Mouse (Mus musculus) G1E (cell line): ENCODE measurements around the gene Tfe3. TPM values are rescaled to one million over a fixed set of nuclear protein-coding genes. Genes with fewer than 3 reads are reported as not detected.

Experiments
- ATAC-seq: 2 replicates; pipeline ENCODE4 v1.8.0; 2016; ENCODE audit warnings: mild to moderate bottlenecking; ENCODE audit not compliant: insufficient number of reproducible peaks, poor library complexity, low FRiP score, severe bottlenecking; ENCODE audit errors: extremely low read depth
- DNase-seq: peaks from one replicate; pipeline ENCODE4 v3.0.0; 2012; ENCODE audit warnings: low spot score
- H3K27me3 ChIP-seq: 2 replicates; pipeline ENCODE4 v1.6.1; 2012; ENCODE audit warnings: mild to moderate bottlenecking, low read length, inconsistent platforms; ENCODE audit not compliant: insufficient read depth
- H3K36me3 ChIP-seq: replicated peaks from 2 replicates; pipeline ENCODE3; 2012; ENCODE audit warnings: mild to moderate bottlenecking, inconsistent platforms
- H3K4me1 ChIP-seq: 2 replicates; pipeline ENCODE4 v1.6.1; 2012; ENCODE audit warnings: low read depth, low read length, inconsistent platforms, mixed read lengths; ENCODE audit not compliant: insufficient read depth
- H3K4me3 ChIP-seq: 2 replicates; pipeline ENCODE4 v1.5.1; 2012; ENCODE audit warnings: low read depth, mild to moderate bottlenecking, inconsistent platforms, low read length, moderate library complexity, mixed read lengths
- H3K9me3 ChIP-seq: replicated peaks from 2 replicates; pipeline ENCODE4 v1.6.1; 2012; ENCODE audit warnings: inconsistent platforms
- CTCF ChIP-seq: IDR thresholded peaks from 2 replicates; pipeline ENCODE4 v1.5.1; 2012; ENCODE audit warnings: low read depth, low read length, inconsistent platforms, mixed read lengths
- GATA1 ChIP-seq: IDR thresholded peaks from 2 replicates; pipeline ENCODE4 v1.6.1; 2012; ENCODE audit warnings: borderline replicate concordance, low read length, inconsistent platforms, mixed read lengths
- GATA2 ChIP-seq: IDR thresholded peaks from 2 replicates; pipeline ENCODE4 v1.6.1; 2012; ENCODE audit warnings: low read depth, low read length, inconsistent platforms, borderline replicate concordance
- POLR2AphosphoS5 ChIP-seq: IDR thresholded peaks from 2 replicates; pipeline ENCODE4 v1.6.1; 2012; ENCODE audit warnings: low read depth, low read length, inconsistent platforms; ENCODE audit not compliant: insufficient replicate concordance
- TAL1 ChIP-seq: conservative IDR thresholded peaks from 2 replicates; pipeline ENCODE4 v1.6.1; 2012; ENCODE audit warnings: low read depth, low read length, inconsistent platforms, mixed read lengths
- polyA plus RNA-seq: library from polyadenylated mRNA; stranded (reverse); fragments of >175 nt; gene quantifications from 2 replicates; pipeline ENCODE4 v1.2.3, GENCODE M21; 2012
- total RNA-seq, 2 experiments: library from RNA; stranded (forward) in 1 of 2; stranded (reverse) in 1 of 2; fragments of 200-1000 nt in 1 of 2; fragments of >200 nt in 1 of 2; fragmentation: Nextera tagmentation in 1 of 2; gene quantifications; 2 replicates each; pipeline ENCODE4 v1.2.3; 2014 to 2017

Tfe3 gene
- total and polyA plus RNA-seq, 3 experiments, result 17.0 to 81.0 (median 65.1) TPM

- no peak for DNase-seq
- no peak for TF ChIP-seq CTCF
- no peak for TF ChIP-seq POLR2AphosphoS5
- TF ChIP-seq GATA1, result no peak
- no peak for TF ChIP-seq GATA2
- no peak for TF ChIP-seq TAL1
- Histone ChIP-seq H3K27me3 (no peaks in the 10 kb centered on the region), H3K9me3 (no peaks in the 10 kb centered on the region), H3K4me3 (no peak overlapping the region), H3K4me1 (0 out of 2 replicates have a peak, but pooled peaks cover 2% of the 10 kb centered on the region), H3K36me3 (peaks cover 33% of the 10 kb centered on the region)
- no peak for ATAC-seq
Observed at GRCm38 (mm10) chrX:7739336-7740081, 22.9 kb upstream of the Tfe3 start.

DNA sequence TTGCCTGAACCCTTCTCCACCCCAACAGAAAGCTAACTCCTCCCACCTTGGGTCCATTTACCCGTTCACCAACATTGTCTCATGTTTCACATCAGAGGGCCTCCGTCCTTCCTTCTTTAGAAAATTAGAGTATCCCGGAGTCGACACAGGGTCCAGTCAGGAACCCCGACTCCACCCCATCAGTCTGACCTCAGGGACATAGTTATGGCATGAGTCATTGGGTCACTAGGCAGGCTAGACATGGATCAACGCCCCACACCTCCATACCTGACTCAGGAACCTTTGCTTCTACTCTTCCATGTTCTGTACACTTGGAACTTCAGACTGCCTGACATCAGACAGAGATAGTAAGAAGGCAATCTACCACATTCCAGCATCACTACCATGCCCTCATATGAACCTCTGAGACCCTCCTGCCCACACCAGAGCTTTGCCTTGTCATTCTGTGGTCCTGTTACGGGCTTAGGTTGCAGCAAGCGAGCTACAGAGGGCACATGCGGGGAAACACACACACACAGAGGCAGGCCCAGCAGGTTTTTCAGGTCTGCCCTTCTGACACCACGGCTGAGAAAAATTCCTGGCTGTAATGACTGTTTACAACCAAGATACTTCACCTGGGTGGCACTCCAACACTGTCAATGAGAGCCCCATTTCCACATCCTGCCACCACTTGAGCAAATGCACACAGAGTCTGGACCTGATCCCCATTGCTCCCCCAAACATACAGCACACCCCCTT lies 22.1 kb upstream of the Tfe3 start:
- peaks cover 28% of the 10 kb centered on the region for H3K36me3 ChIP-seq
- no peak for TF ChIP-seq GATA1
- TF ChIP-seq GATA2, result no peak
- no peak for TF ChIP-seq TAL1
- TF ChIP-seq CTCF, result no peak
- no peak for TF ChIP-seq POLR2AphosphoS5
- ATAC-seq (no peak), DNase-seq (no peak)
- H3K4me1 ChIP-seq, result no peaks in the 10 kb centered on the region
- H3K9me3 ChIP-seq, result no peaks in the 10 kb centered on the region
- no peaks in the 10 kb centered on the region for H3K27me3 ChIP-seq
- no peak overlapping the region for H3K4me3 ChIP-seq

- TF ChIP-seq GATA1 (no peak), CTCF (no peak), TAL1 (no peak), GATA2 (no peak), POLR2AphosphoS5 (no peak)
- no peak for ATAC-seq
Observed at GRCm38 (mm10) chrX:7741103-7741502, 21.3 kb upstream of the Tfe3 start.

GRCm38 (mm10) chrX:7743470-7743869 lies 18.9 kb upstream of the Tfe3 start:
- DNase-seq (no peak), ATAC-seq (no peak)
- no peaks in the 10 kb centered on the region for H3K36me3 ChIP-seq
- H3K27me3 ChIP-seq, result no peaks in the 10 kb centered on the region
- no peak overlapping the region for H3K4me3 ChIP-seq
- H3K4me1 ChIP-seq, result no peaks in the 10 kb centered on the region
- H3K9me3 ChIP-seq, result no peaks in the 10 kb centered on the region
- TF ChIP-seq CTCF (0 out of 2 replicates have a peak, but pooled peaks have one; percentile 12), GATA2 (no peak)

More at GRCm38 (mm10) chrX:7741103-7741502, 21.3 kb upstream of the Tfe3 start:
- H3K36me3 ChIP-seq, result peaks cover 21% of the 10 kb centered on the region
- no peak overlapping the region for H3K4me3 ChIP-seq
- DNase-seq, result no peak
- H3K9me3 ChIP-seq, result no peaks in the 10 kb centered on the region
- no peaks in the 10 kb centered on the region for H3K27me3 ChIP-seq
- no peaks in the 10 kb centered on the region for H3K4me1 ChIP-seq

- no peaks in the 10 kb centered on the region for H3K27me3 ChIP-seq
Observed at GRCm38 (mm10) chrX:7744940-7745339, 17.4 kb upstream of the Tfe3 start.

DNA sequence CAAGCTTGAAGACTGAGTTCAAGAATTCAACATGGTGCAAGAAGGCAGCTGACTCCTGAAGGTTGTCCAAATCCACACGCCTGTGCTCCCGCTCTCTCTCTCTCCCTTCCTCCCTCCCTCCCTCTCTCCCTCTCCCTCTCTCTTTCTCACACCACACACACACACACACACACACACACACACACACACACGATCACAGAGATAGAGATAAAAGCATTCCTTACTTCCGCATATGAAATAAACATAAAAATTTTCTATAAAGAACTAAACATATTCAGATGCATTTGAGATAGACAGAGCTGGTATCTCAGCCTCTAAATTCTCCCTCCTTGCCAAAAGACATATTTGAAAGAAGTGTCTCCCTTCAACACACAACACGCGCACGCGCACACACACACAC lies 16.9 kb upstream of the Tfe3 start:
- TF ChIP-seq CTCF (no peak), POLR2AphosphoS5 (no peak), GATA2 (no peak)

More at GRCm38 (mm10) chrX:7744940-7745339, 17.4 kb upstream of the Tfe3 start:
- no peak for TF ChIP-seq GATA2
- no peak for TF ChIP-seq TAL1
- TF ChIP-seq CTCF, result no peak
- no peak for TF ChIP-seq POLR2AphosphoS5
- Histone ChIP-seq H3K36me3 (no peaks in the 10 kb centered on the region), H3K4me3 (no peak overlapping the region), H3K9me3 (no peaks in the 10 kb centered on the region), H3K4me1 (no peaks in the 10 kb centered on the region)
- DNase-seq (no peak), ATAC-seq (no peak)

More for the DNA sequence above, 16.9 kb upstream of the Tfe3 start:
- Histone ChIP-seq H3K36me3 (no peaks in the 10 kb centered on the region), H3K4me1 (peaks cover 5% of the 10 kb centered on the region; the same call in 1 of the 2 replicates), H3K4me3 (no peak overlapping the region), H3K27me3 (no peaks in the 10 kb centered on the region), H3K9me3 (no peaks in the 10 kb centered on the region)
- ATAC-seq, result no peak
- DNase-seq, result no peak
